Mouse (Mus musculus) brain, embryonic 14.5 days (tissue): ENCODE data around the gene Psmb10.

Experiments
- CTCF ChIP-seq: fragments of 200-500 bp; IDR thresholded peaks from 2 replicates; pipeline ENCODE4 v1.5.1; 2012; ENCODE audit warnings: inconsistent platforms, mild to moderate bottlenecking, moderate library complexity, borderline replicate concordance; ENCODE audit not compliant: insufficient read depth, insufficient read length; ENCODE audit errors: extremely low read depth
- POLR2A ChIP-seq: fragments of 200-500 bp; IDR thresholded peaks from 2 replicates; pipeline ENCODE4 v1.6.1; 2012; ENCODE audit warnings: mild to moderate bottlenecking, inconsistent platforms, borderline replicate concordance; ENCODE audit not compliant: poor library complexity, insufficient read depth, insufficient read length, severe bottlenecking; ENCODE audit errors: extremely low read depth

GRCm38 (mm10) chr8:105979325-105979724 lies 41.1 kb upstream of the Psmb10 start, which contains the start of gene Dpep3:
- no peak for TF ChIP-seq CTCF
- no peak for TF ChIP-seq POLR2A
